Mouse (Mus musculus): ENCODE measurements at regions not wholly inside any gene's neighbourhood (a gene's known extent, or its start where the extent isn't known, plus 50 kb on each side); places are given as distances from the start of the nearest gene placed in this dataset.
A peak's percentile ranks its signal among the peaks of the same experiment; 100 is the strongest.

GRCm38 (mm10) chrX:107477066-107477465 is 73.9 kb upstream of the Itm2a start:
- no peaks in the 10 kb centered on the region for H3K4me1 ChIP-seq (ENCODE audit: insufficient read depth, low read length)
- no peaks in the 10 kb centered on the region for H3K27me3 ChIP-seq (ENCODE audit: insufficient read depth, low read length)
- no peak overlapping the region for H3K4me3 ChIP-seq (ENCODE audit: low read depth, low read length)
- no peaks in the 10 kb centered on the region for H3K36me3 ChIP-seq (ENCODE audit: insufficient read depth, low read length)
- no peak overlapping the region for H3K9ac ChIP-seq (replicated peaks; ENCODE audit: low read length, poor library complexity, severe bottlenecking)
- DNase-seq (ENCODE audit: low spot score) = peak; percentile 57
- ATAC-seq (ENCODE audit: low FRiP score) = no peak
- no peak overlapping the region for H3K4me2 ChIP-seq (ENCODE audit: low read depth, low read length, poor library complexity, severe bottlenecking)
- H3K27ac ChIP-seq (ENCODE audit: low read depth, low read length) = no peak overlapping the region
- no peaks in the 10 kb centered on the region for H3K9me3 ChIP-seq (ENCODE audit: low read length)
- 17% methylated on average over 5 of the region's 5 CpGs for WGBS
- peak; percentile 79 for TF ChIP-seq CTCF (IDR thresholded peaks at IDR 0.05)

GRCm38 (mm10) chrX:107469242-107469641 is 66.1 kb upstream of the Itm2a start:
- Histone ChIP-seq H3K4me1 (ENCODE audit: insufficient read depth, low read length) (no peaks in the 10 kb centered on the region), H3K9me3 (ENCODE audit: low read length) (no peaks in the 10 kb centered on the region), H3K36me3 (ENCODE audit: insufficient read depth, low read length) (no peaks in the 10 kb centered on the region), H3K27ac (ENCODE audit: low read depth, low read length) (no peak overlapping the region), H3K4me2 (ENCODE audit: low read depth, low read length, poor library complexity, severe bottlenecking) (no peak overlapping the region), H3K4me3 (ENCODE audit: low read depth, low read length) (no peak overlapping the region), H3K27me3 (ENCODE audit: insufficient read depth, low read length) (no peaks in the 10 kb centered on the region), H3K9ac (replicated peaks; ENCODE audit: low read length, poor library complexity, severe bottlenecking) (no peak overlapping the region)
- DNase-seq (ENCODE audit: low spot score) (peak; percentile 17), ATAC-seq (ENCODE audit: low FRiP score) (no peak)
- WGBS = 70% methylated on average over 3 of the region's 3 CpGs
- TF ChIP-seq CTCF (IDR thresholded peaks at IDR 0.05) = no peak
